Mouse (Mus musculus): ENCODE measurements at regions not wholly inside any gene's neighbourhood (a gene's known extent, or its start where the extent isn't known, plus 50 kb on each side); places are given as distances from the start of the nearest gene placed in this dataset.

- intact Hi-C loops (cut with DNase I), result no loop called here
- DNase-seq (ENCODE audit: low spot score), result no peak
These were observed 80.3 kb upstream of the Igsf21 start for GRCm38 (mm10) chr4:140326706-140327440.

- no peak for DNase-seq (ENCODE audit: low spot score)
- intact Hi-C loops (cut with DNase I), result no loop called here
These were observed 79.1 kb upstream of the Igsf21 start for GRCm38 (mm10) chr4:140325677-140326052.

- no peak for DNase-seq (ENCODE audit: low spot score)
- intact Hi-C loops (cut with DNase I), result no loop called here
These were observed 78.5 kb upstream of the Igsf21 start for GRCm38 (mm10) chr4:140324971-140325676.

GRCm38 (mm10) chr4:140320120-140320921 lies 73.7 kb upstream of the Igsf21 start:
- intact Hi-C loops (cut with DNase I), result no loop called here
- DNase-seq (ENCODE audit: low spot score), result no peak

GRCm38 (mm10) chr4:140312635-140313034 lies 66.1 kb upstream of the Igsf21 start:
- no peak for DNase-seq (ENCODE audit: low spot score)
- intact Hi-C loops (cut with DNase I), result no loop called here

GRCm38 (mm10) chr4:140307481-140307880 lies 60.9 kb upstream of the Igsf21 start:
- DNase-seq (ENCODE audit: low spot score), result no peak
- intact Hi-C loops (cut with DNase I), result no loop called here

- intact Hi-C loops (cut with DNase I), result no loop called here
These were observed 58.4 kb upstream of the Igsf21 start for GRCm38 (mm10) chr4:140304960-140305359.

GRCm38 (mm10) chr4:140301661-140302060 lies 55.1 kb upstream of the Igsf21 start:
- no peak for DNase-seq (ENCODE audit: low spot score)
- intact Hi-C loops (cut with DNase I), result no loop called here

More at GRCm38 (mm10) chr4:140304960-140305359, 58.4 kb upstream of the Igsf21 start:
- DNase-seq (ENCODE audit: low spot score), result no peak

- no peak for DNase-seq (ENCODE audit: low spot score)
- intact Hi-C loops (cut with DNase I), result no loop called here
These were observed 51.5 kb upstream of the Igsf21 start for GRCm38 (mm10) chr4:140297912-140298620.
